Mouse (Mus musculus) gastrocnemius, adult 2 months (tissue): ENCODE measurements around the gene Dnajc2. TPM values are rescaled to one million over a fixed set of nuclear protein-coding genes. Genes with fewer than 3 reads are reported as not detected.
"Not testable (repeated sequence)": the region's sequence is repeated elsewhere in the genome, so short reads cannot be mapped to it uniquely, and the experiment has no call there.

ENCODE experiments used
- DNase-seq: peaks from one replicate; pipeline ENCODE4 v3.0.0; 2022
- H3K27ac ChIP-seq: fragments of 200-600 bp; 2 replicates; pipeline ENCODE4 v1.8.1; 2022; ENCODE audit warnings: mild to moderate bottlenecking
- H3K4me3 ChIP-seq: fragments of 200-600 bp; 2 replicates; pipeline ENCODE4 v1.8.1; 2022; ENCODE audit warnings: mild to moderate bottlenecking, moderate library complexity
- CTCF ChIP-seq: fragments of 200-600 bp; IDR thresholded peaks from 2 replicates; pipeline ENCODE4 v1.8.1; 2022; ENCODE audit warnings: antibody characterized with exemption, mild to moderate bottlenecking, moderate library complexity
- intact Hi-C: fragments of 180-260 bp; cut with DNase I; formaldehyde crosslinking; loops from one replicate; pipeline ENCODE4 v1.15.1; 2025
- total RNA-seq, 2 experiments: library from RNA; stranded (reverse); gene quantifications; 2 replicates each; pipeline ENCODE4 v1.2.3; 2021

Dnajc2 gene
- total RNA-seq, 2 experiments from 2014 or later: 21.4 to 24.7 TPM

GRCm38 (mm10) chr5:21712127-21712715 lies 72.8 kb downstream of the Dnajc2 start:
- no peak for DNase-seq
- Histone ChIP-seq H3K27ac (no peak overlapping the region), H3K4me3 (no peak overlapping the region)
- TF ChIP-seq CTCF: no peak
- intact Hi-C loops: no loop called here

GRCm38 (mm10) chr5:21708011-21708410 lies 77.0 kb downstream of the Dnajc2 start:
- H3K27ac ChIP-seq, DNase-seq, intact Hi-C loops, H3K4me3 ChIP-seq: not testable (repeated sequence)

Other genes starting within 250 kb of the Dnajc2 start
- gene Lrrc17, start 241.7 kb downstream of the Dnajc2 start, total RNA-seq: 1 to 10 TPM; 1.0 to 1.8 TPM
- gene Fbxl13, start 139.6 kb downstream of the Dnajc2 start, total RNA-seq: under 1 TPM in 1 of 2 experiments, not detected in 1; 0.13 TPM
- gene Armc10, start 139.4 kb downstream of the Dnajc2 start, total RNA-seq: 1 to 10 TPM; 3.5 to 4.1 TPM
- gene Napepld, start 83.9 kb downstream of the Dnajc2 start, total RNA-seq: 10 to 100 TPM in 1 of 2 experiments, 1 to 10 TPM in 1; 9.2 to 11.3 TPM
- 100 to 1,000 TPM in 1 of 2 experiments, 10 to 100 TPM in 1; 90.8 to 122 TPM for gene Pmpcb, start 48.1 kb downstream of the Dnajc2 start, total RNA-seq
- gene Psmc2, start within 50 bp of the Dnajc2 start, total RNA-seq: 100 to 1,000 TPM; 111 to 127 TPM
- gene Slc26a5, start 80.4 kb upstream of the Dnajc2 start, total RNA-seq: not detected